Mouse (Mus musculus) stomach, postnatal 0 days (tissue): Measurements from ENCODE around the gene Ywhae. TPM values are rescaled to one million over a fixed set of nuclear protein-coding genes. Genes with fewer than 3 reads are reported as not detected.
A peak's percentile ranks its signal among the peaks of the same experiment; 100 is the strongest.

Experiments used
- ATAC-seq: fragments of 200-750 bp; cut with Nextera tagmentation; 2 replicates; pipeline ENCODE4 v1.8.0; 2017; ENCODE audit not compliant: low FRiP score, low TSS enrichment
- DNase-seq: peaks from one replicate; pipeline ENCODE4 v3.0.0-alpha.2; 2016; ENCODE audit warnings: low spot score
- H3K27ac ChIP-seq: fragments of 300-500 bp; sonication (generic); replicated peaks from 2 replicates; pipeline ENCODE4 v1.5.1; 2014; ENCODE audit warnings: mild to moderate bottlenecking, control low read depth
- H3K27me3 ChIP-seq: fragments of 300-500 bp; sonication (generic); 2 replicates; pipeline ENCODE4 v1.6.1; 2014; ENCODE audit warnings: low read length; ENCODE audit not compliant: control insufficient read depth, insufficient read depth
- H3K36me3 ChIP-seq: fragments of 300-500 bp; sonication (generic); 2 replicates; pipeline ENCODE4 v1.6.1; 2014; ENCODE audit warnings: low read length, mixed read lengths; ENCODE audit not compliant: control insufficient read depth, insufficient read depth
- H3K4me1 ChIP-seq: fragments of 300-500 bp; sonication (generic); replicated peaks from 2 replicates; pipeline ENCODE4 v1.6.1; 2014; ENCODE audit warnings: antibody characterized with exemption; ENCODE audit not compliant: control insufficient read depth, insufficient read depth
- H3K4me2 ChIP-seq: fragments of 300-500 bp; sonication (generic); replicated peaks from 2 replicates; pipeline ENCODE4 v1.6.1; 2014; ENCODE audit warnings: low read depth, mild to moderate bottlenecking, control low read depth, moderate library complexity
- H3K4me3 ChIP-seq: fragments of 300-500 bp; sonication (generic); 2 replicates; pipeline ENCODE4 v1.5.1; 2014; ENCODE audit warnings: low read depth, low read length, control low read depth
- H3K9ac ChIP-seq: fragments of 300-500 bp; sonication (generic); 2 replicates; pipeline ENCODE4 v1.6.1; 2014; ENCODE audit warnings: mild to moderate bottlenecking, low read length, control low read depth, mixed read lengths
- H3K9me3 ChIP-seq: fragments of 300-500 bp; sonication (generic); 2 replicates; pipeline ENCODE4 v1.6.1; 2016; ENCODE audit warnings: low read length; ENCODE audit not compliant: control insufficient read depth
- CTCF ChIP-seq: IDR thresholded peaks from 2 replicates; pipeline ENCODE4 v1.5.1; 2016; ENCODE audit warnings: antibody characterized with exemption, low read depth, mild to moderate bottlenecking, moderate library complexity
- EP300 ChIP-seq: optimal IDR thresholded peaks from 2 replicates; pipeline ENCODE3; 2016; ENCODE audit warnings: antibody characterized with exemption
- WGBS: fragments of 180-500 bp; shearing (Covaris S2); extraction: QIAGEN DNeasy Blood & Tissue Kit; methylation state at CpG from one replicate; pipeline ENCODE4 v1.1.7; 2014; 5-methylcytosine and 5-hydroxymethylcytosine counted together
- polyA plus RNA-seq: library from polyadenylated mRNA; unstranded; fragments of >200 nt; fragmentation: Nextera tagmentation; extraction: Ambion mirVana; gene quantifications from 2 replicates; pipeline ENCODE4 v1.2.1, GENCODE M21; 2015

The Ywhae gene
- polyA plus RNA-seq, 1 experiment from 2014 or later, result 416 TPM

DNA sequence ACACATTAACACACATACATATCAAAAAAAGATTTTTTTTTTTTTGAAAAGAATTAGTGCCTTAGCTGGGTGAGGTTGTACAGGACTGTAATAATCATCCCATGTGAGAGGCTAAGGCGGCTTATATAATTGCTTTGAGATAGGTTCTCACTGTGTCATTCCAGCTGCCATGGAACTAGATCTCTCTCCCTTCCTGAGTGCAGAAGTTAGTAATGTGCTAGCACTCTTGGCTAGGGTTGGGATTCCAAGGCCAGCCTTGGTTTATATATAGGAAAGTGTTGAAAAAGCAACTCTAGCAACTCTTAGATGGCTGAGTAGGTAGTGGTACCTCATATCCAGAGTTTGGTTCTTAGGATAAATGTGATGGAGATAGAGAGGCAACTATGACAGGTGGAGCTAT, 25.9 kb downstream of the Ywhae start:
- Histone ChIP-seq H3K4me1 (no peaks in the 10 kb centered on the region), H3K4me2 (no peak overlapping the region), H3K4me3 (no peak overlapping the region), H3K9ac (no peak overlapping the region), H3K36me3 (peaks cover 25% of the 10 kb centered on the region), H3K27ac (no peak overlapping the region), H3K27me3 (no peaks in the 10 kb centered on the region), H3K9me3 (no peaks in the 10 kb centered on the region)
- DNase-seq, result no peak
- WGBS, result 85% methylated on average over 1 of the region's 1 CpGs
- no peak for ATAC-seq
- TF ChIP-seq EP300 (no peak), CTCF (no peak)

DNA sequence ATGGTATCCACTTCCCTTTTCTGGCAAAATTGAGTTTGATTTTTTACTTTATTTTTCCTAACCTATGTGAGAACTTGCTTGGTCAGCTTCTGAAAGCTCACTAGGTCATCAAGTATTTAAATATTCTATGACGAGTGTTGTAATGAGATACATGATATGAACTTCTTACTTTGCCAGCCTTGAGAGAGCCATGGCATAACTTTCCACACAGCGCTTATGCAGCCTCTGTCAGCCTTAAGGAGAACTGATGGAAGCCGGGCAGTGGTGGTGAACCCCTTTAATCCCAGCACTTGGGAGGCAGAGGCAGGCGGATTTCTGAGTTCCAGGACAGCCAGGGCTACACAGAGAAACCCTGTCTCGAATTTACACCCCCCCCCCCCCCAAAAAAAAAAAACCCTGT, 28.1 kb downstream of the Ywhae start:
- DNase-seq, result no peak
- Histone ChIP-seq H3K27ac (no peak overlapping the region), H3K4me3 (no peak overlapping the region), H3K4me1 (no peaks in the 10 kb centered on the region), H3K4me2 (no peak overlapping the region), H3K9ac (no peak overlapping the region), H3K36me3 (peaks cover 28% of the 10 kb centered on the region), H3K27me3 (no peaks in the 10 kb centered on the region), H3K9me3 (no peaks in the 10 kb centered on the region)
- ATAC-seq, result no peak
- TF ChIP-seq EP300 (no peak), CTCF (no peak)
- WGBS, result 88% methylated on average over 5 of the region's 5 CpGs

DNA sequence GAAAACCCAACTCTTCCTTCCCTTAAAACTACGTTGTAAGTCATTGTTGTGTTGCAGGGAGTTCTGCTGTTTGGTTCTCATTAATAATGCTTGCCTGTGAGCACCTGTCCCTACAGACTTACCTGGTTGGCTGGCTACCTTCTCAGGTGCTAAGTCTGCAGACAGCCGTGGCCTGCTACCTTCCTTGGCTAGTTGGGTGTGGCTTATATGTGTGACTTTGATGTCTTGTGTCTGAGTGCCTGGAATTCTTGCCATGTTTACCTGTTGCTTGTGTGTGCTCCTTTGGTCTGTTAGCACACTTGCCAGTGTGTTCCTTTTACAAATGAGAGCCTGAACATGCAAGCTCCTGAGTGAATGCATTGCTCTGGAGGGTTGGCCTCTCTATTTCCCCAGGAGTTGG, 30.0 kb downstream of the Ywhae start:
- Histone ChIP-seq H3K4me1 (no peaks in the 10 kb centered on the region), H3K4me3 (no peak overlapping the region), H3K4me2 (no peak overlapping the region), H3K9ac (no peak overlapping the region), H3K27me3 (no peaks in the 10 kb centered on the region), H3K27ac (no peak overlapping the region), H3K36me3 (peaks cover 24% of the 10 kb centered on the region), H3K9me3 (no peaks in the 10 kb centered on the region)
- DNase-seq (no peak), ATAC-seq (0 out of 2 replicates have a peak, but pooled peaks have one; percentile 53)
- TF ChIP-seq EP300 (no peak), CTCF (no peak)
- 55% methylated on average over 2 of the region's 2 CpGs for WGBS

DNA sequence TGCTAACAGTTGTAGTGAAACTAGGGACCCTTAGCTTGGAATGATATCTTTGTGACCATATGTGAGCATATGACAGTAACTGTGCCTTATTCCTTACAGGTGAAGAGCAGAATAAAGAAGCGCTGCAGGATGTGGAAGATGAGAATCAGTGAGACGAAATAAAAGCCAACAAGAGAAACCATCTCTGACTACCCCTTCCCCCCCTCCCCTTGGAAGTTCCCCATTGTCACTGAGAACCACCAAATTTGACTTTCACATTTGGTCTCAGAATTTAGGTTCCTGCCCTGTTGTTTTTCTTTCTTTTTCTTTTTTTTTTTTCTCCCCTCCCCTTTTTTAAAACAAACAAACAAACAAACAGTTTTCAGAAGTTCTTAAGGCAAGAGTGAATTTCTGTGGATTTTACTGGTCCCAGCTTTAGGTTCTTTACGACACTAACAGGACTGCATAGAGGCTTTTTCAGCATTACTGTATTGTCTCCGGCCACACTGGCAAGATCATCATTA, 31.9 kb downstream of the Ywhae start:
- WGBS, result 82% methylated on average over 4 of the region's 4 CpGs
- Histone ChIP-seq H3K36me3 (peaks cover 17% of the 10 kb centered on the region), H3K27ac (no peak overlapping the region), H3K4me3 (no peak overlapping the region), H3K9ac (no peak overlapping the region), H3K4me2 (no peak overlapping the region), H3K4me1 (no peaks in the 10 kb centered on the region), H3K9me3 (no peaks in the 10 kb centered on the region), H3K27me3 (no peaks in the 10 kb centered on the region)
- ATAC-seq (no peak), DNase-seq (no peak)
- TF ChIP-seq CTCF (no peak), EP300 (no peak)

DNA sequence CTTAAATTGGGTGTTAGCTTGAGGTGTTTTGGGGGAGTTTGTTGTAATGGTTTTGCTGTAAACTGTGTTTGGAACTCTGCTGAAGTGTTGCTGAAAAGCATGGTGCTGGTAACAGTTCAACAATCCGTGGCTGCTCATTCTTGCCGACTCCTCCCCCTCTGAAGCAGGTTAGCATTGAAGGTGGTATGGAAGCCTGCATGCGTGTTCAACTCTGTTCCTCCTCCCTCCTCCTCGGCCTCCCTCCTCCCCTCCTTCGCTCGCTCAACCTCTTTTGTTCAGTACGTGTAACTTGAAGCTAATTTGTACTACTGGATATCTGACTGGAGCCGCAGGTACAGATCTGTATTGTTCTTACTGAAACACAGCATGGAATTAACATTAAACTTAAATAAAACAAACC, 32.5 kb downstream of the Ywhae start:
- ATAC-seq (no peak), DNase-seq (peak; percentile 11)
- H3K27me3 ChIP-seq, result no peaks in the 10 kb centered on the region
- no peaks in the 10 kb centered on the region for H3K4me1 ChIP-seq
- no peak overlapping the region for H3K27ac ChIP-seq
- no peak overlapping the region for H3K4me2 ChIP-seq
- H3K9ac ChIP-seq, result no peak overlapping the region
- peaks cover 17% of the 10 kb centered on the region for H3K36me3 ChIP-seq
- TF ChIP-seq CTCF, result no peak
- TF ChIP-seq EP300, result no peak
- H3K9me3 ChIP-seq, result no peaks in the 10 kb centered on the region
- no peak overlapping the region for H3K4me3 ChIP-seq
- WGBS, result 75% methylated on average over 8 of the region's 8 CpGs

DNA sequence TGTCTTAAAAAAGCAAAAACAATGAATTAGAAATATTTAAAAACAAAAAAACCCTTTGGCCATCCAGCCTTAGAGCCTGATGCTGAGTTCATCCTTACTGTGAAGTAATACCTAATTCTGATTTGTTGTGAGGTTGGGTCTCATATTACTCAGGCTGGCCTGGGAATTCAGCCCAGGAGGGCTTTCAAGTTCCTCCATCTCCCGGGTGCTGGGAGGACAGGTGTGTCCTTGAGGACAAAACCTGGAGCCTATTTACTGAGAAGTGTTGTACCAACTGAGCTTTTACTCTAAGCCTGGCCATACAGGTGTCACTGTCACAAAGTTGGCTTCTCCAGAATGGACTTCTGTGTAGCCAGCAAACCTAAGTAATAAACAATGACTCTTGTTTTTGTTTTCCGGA, 34.3 kb downstream of the Ywhae start:
- H3K9ac ChIP-seq, result no peak overlapping the region
- no peak overlapping the region for H3K27ac ChIP-seq
- no peaks in the 10 kb centered on the region for H3K9me3 ChIP-seq
- H3K27me3 ChIP-seq, result no peaks in the 10 kb centered on the region
- 61% methylated on average over 2 of the region's 2 CpGs for WGBS
- H3K4me1 ChIP-seq, result no peaks in the 10 kb centered on the region
- H3K4me2 ChIP-seq, result no peak overlapping the region
- ATAC-seq (no peak), DNase-seq (no peak)
- TF ChIP-seq EP300 (no peak), CTCF (no peak)
- H3K4me3 ChIP-seq, result no peak overlapping the region
- H3K36me3 ChIP-seq, result peaks cover 17% of the 10 kb centered on the region
